Mouse (Mus musculus) midbrain, embryonic 10.5 days (tissue): Measurements from ENCODE around the gene Ucn. TPM values are rescaled to one million over a fixed set of nuclear protein-coding genes. Genes with fewer than 3 reads are reported as not detected.
A peak's percentile ranks its signal among the peaks of the same experiment; 100 is the strongest.

Experiments used
- DNase-seq: peaks from one replicate; pipeline ENCODE4 v3.0.0-alpha.2; 2017; ENCODE audit warnings: low spot score
- H3K27ac ChIP-seq: fragments of 300-500 bp; sonication (generic); replicated peaks from 2 replicates; pipeline ENCODE4 v1.5.1; 2016; ENCODE audit warnings: mild to moderate bottlenecking
- H3K27me3 ChIP-seq: fragments of 300-500 bp; sonication (generic); 2 replicates; pipeline ENCODE4 v1.6.1; 2016; ENCODE audit warnings: low read depth, mild to moderate bottlenecking; ENCODE audit not compliant: poor library complexity, severe bottlenecking
- H3K36me3 ChIP-seq: fragments of 300-500 bp; sonication (generic); 2 replicates; pipeline ENCODE4 v1.6.1; 2016; ENCODE audit warnings: mild to moderate bottlenecking, moderate library complexity
- H3K4me1 ChIP-seq: fragments of 300-500 bp; sonication (generic); 2 replicates; pipeline ENCODE4 v1.6.1; 2016
- H3K4me3 ChIP-seq: fragments of 300-500 bp; sonication (generic); 2 replicates; pipeline ENCODE4 v1.5.1; 2016; ENCODE audit warnings: mild to moderate bottlenecking, moderate library complexity
- H3K9me3 ChIP-seq: fragments of 300-500 bp; sonication (generic); replicated peaks from 2 replicates; pipeline ENCODE4 v1.6.1; 2016; ENCODE audit warnings: mild to moderate bottlenecking
- WGBS: fragments of 180-500 bp; shearing (Covaris S2); methylation state at CpG from one replicate; pipeline ENCODE4 v1.1.7; 2016; 5-methylcytosine and 5-hydroxymethylcytosine counted together
- polyA plus RNA-seq: library from polyadenylated mRNA; unstranded; fragments of >200 nt; fragmentation: Nextera tagmentation; extraction: Ambion mirVana; gene quantifications from 2 replicates; pipeline ENCODE4 v1.2.1, GENCODE M21; 2016

Gene Ucn
- polyA plus RNA-seq, 1 experiment from 2014 or later = not detected

- DNase-seq = peak; percentile 62
Observed at GRCm38 (mm10) chr5:31094799-31095691, 43.6 kb downstream of the Ucn start.

GRCm38 (mm10) chr5:31094100-31094798 is 44.4 kb downstream of the Ucn start:
- H3K9me3 ChIP-seq = no peaks in the 10 kb centered on the region
- DNase-seq = peak; percentile 38
- H3K27ac ChIP-seq = no peak overlapping the region
- peaks cover 40% of the 10 kb centered on the region for H3K4me1 ChIP-seq
- H3K27me3 ChIP-seq = peaks cover 94% of the 10 kb centered on the region
- H3K4me3 ChIP-seq = peak overlapping the region; percentile 56
- 3% methylated on average over 29 of the region's 29 CpGs for WGBS
- H3K36me3 ChIP-seq = no peaks in the 10 kb centered on the region

More at GRCm38 (mm10) chr5:31094799-31095691, 43.6 kb downstream of the Ucn start:
- Histone ChIP-seq H3K9me3 (no peaks in the 10 kb centered on the region), H3K4me3 (peak overlapping the region; percentile 40), H3K27ac (no peak overlapping the region), H3K36me3 (no peaks in the 10 kb centered on the region), H3K27me3 (peaks cover 86% of the 10 kb centered on the region), H3K4me1 (peaks cover 40% of the 10 kb centered on the region)
- under 1% methylated on average over 59 of the region's 59 CpGs for whole genome bisulfite sequencing

GRCm38 (mm10) chr5:31093151-31094041 is 45.2 kb downstream of the Ucn start:
- under 1% methylated on average over 54 of the region's 54 CpGs for WGBS
- Histone ChIP-seq H3K27me3 (peaks cover 100% of the 10 kb centered on the region), H3K9me3 (no peaks in the 10 kb centered on the region), H3K4me1 (peaks cover 40% of the 10 kb centered on the region), H3K36me3 (no peaks in the 10 kb centered on the region), H3K4me3 (peak overlapping the region; percentile 56), H3K27ac (peak overlapping the region; percentile 70)
- peak; percentile 59 for DNase-seq

- DNase-seq = peak; percentile 39
- no peaks in the 10 kb centered on the region for H3K9me3 ChIP-seq
- H3K36me3 ChIP-seq = no peaks in the 10 kb centered on the region
- WGBS = 3% methylated on average over 40 of the region's 53 CpGs
- H3K4me3 ChIP-seq = peak overlapping the region; percentile 56
- H3K4me1 ChIP-seq = peaks cover 40% of the 10 kb centered on the region
- peak overlapping the region; percentile 70 for H3K27ac ChIP-seq
- H3K27me3 ChIP-seq = peaks cover 100% of the 10 kb centered on the region
Observed at GRCm38 (mm10) chr5:31092231-31092975, 46.2 kb downstream of the Ucn start.

Other genes with a start within 250 kb of the Ucn start
- 380 and 415 TPM in 2 replicates for gene Ost4, start 231.0 kb downstream of the Ucn start, polyA plus RNA-seq
- gene Emilin1, start 225.4 kb downstream of the Ucn start, polyA plus RNA-seq = 61.8 and 67.4 TPM in 2 replicates
- gene Khk, start 217.4 kb downstream of the Ucn start, polyA plus RNA-seq = 7.5 and 9.7 TPM in 2 replicates
- gene Cgref1, start 193.2 kb downstream of the Ucn start, polyA plus RNA-seq = 4.9 and 5.8 TPM in 2 replicates
- 138 and 149 TPM in 2 replicates for gene Preb, start 178.5 kb downstream of the Ucn start, polyA plus RNA-seq
- gene Tcf23, start 170.2 kb downstream of the Ucn start, polyA plus RNA-seq = 0.02 TPM in 1 of 2 replicates, not detected in the other
- gene Atraid, start 90.5 kb downstream of the Ucn start, polyA plus RNA-seq = 80.5 and 99.6 TPM in 2 replicates
- 10.6 and 11.4 TPM in 2 replicates for gene Slc5a6, start 89.9 kb downstream of the Ucn start, polyA plus RNA-seq
- gene Cad, start 84.0 kb downstream of the Ucn start, polyA plus RNA-seq = 52.4 and 53.3 TPM in 2 replicates
- gene Dnajc5g, start 32.5 kb downstream of the Ucn start, polyA plus RNA-seq = not detected in 2 replicates
- 1.5 and 7.1 TPM in 2 replicates for gene Slc30a3, start 30.6 kb downstream of the Ucn start, polyA plus RNA-seq
- gene Trim54, start 22.1 kb downstream of the Ucn start, polyA plus RNA-seq = not detected in 2 replicates
- 58.7 and 64.5 TPM in 2 replicates for gene Mpv17, start 15.4 kb upstream of the Ucn start, polyA plus RNA-seq
- gene Gm29609, start 41.1 kb upstream of the Ucn start, polyA plus RNA-seq = 1.7 and 2.1 TPM in 2 replicates
- gene Gtf3c2, start 41.3 kb upstream of the Ucn start, polyA plus RNA-seq = 120 and 124 TPM in 2 replicates
- 139 and 153 TPM in 2 replicates for gene Snx17, start 54.4 kb upstream of the Ucn start, polyA plus RNA-seq
- gene Eif2b4, start 54.6 kb upstream of the Ucn start, polyA plus RNA-seq = 86.3 and 87.7 TPM in 2 replicates
- 11.5 and 13.8 TPM in 2 replicates for gene Zfp513, start 63.5 kb upstream of the Ucn start, polyA plus RNA-seq
- 195 and 214 TPM in 2 replicates for gene Ppm1g, start 81.9 kb upstream of the Ucn start, polyA plus RNA-seq
- gene Nrbp1, start 102.0 kb upstream of the Ucn start, polyA plus RNA-seq = 160 and 171 TPM in 2 replicates
- 0.23 and 0.36 TPM in 2 replicates for gene Gm9970, start 102.4 kb upstream of the Ucn start, polyA plus RNA-seq
- 2.9 and 3.0 TPM in 2 replicates for gene Krtcap3, start 112.9 kb upstream of the Ucn start, polyA plus RNA-seq
- gene Ift172, start 152.3 kb upstream of the Ucn start, polyA plus RNA-seq = 33.8 and 40.6 TPM in 2 replicates
- gene Fndc4, start 157.3 kb upstream of the Ucn start, polyA plus RNA-seq = 48.9 and 51.0 TPM in 2 replicates
- 0.24 TPM in 1 of 2 replicates, not detected in the other for gene Gckr, start 158.6 kb upstream of the Ucn start, polyA plus RNA-seq